Mouse (Mus musculus): ENCODE measurements at regions not wholly inside any gene's neighbourhood (a gene's known extent, or its start where the extent isn't known, plus 50 kb on each side); places are given as distances from the start of the nearest gene placed in this dataset.

DNA sequence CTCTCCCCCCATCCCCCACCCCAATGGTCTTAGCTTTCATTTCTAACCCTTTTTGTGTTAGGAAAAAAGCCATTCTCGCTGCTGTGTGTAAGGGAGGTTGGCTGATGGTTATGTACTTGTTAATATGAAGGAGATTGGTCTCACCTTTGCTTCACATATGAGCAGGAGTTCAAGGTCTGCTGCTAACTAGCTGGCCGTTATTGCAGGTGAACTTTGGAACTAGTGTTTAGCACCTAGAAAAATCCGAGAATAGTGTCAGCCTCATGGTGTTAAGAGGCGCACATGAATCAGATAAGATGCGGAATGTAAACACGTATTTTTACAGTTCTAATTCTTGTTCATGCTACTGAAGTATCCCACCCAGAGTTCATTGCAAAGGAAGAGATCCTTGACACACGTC is 103.2 kb downstream of the Dyrk2 start:
- TF ChIP-seq CTCF (conservative IDR thresholded peaks at IDR 0.05 in 1 of 2, IDR thresholded peaks at IDR 0.05 in 1 of 2; ENCODE audit: low read depth in 2 of 2, low read length in 2 of 2) (no peak), EP300 (IDR thresholded peaks at IDR 0.05; ENCODE audit: low read length) (no peak), USF1 (IDR thresholded peaks at IDR 0.05; ENCODE audit: low read depth, low read length) (no peak), MYC (IDR thresholded peaks at IDR 0.05; ENCODE audit: low read depth, low read length) (no peak), POLR2A (IDR thresholded peaks at IDR 0.05; ENCODE audit: low read depth, low read length) (no peak), RCOR1 (conservative IDR thresholded peaks at IDR 0.05; ENCODE audit: low read depth, low read length) (no peak), HCFC1 (IDR thresholded peaks at IDR 0.05; ENCODE audit: low read depth, low read length) (no peak), MAZ (IDR thresholded peaks at IDR 0.05; ENCODE audit: low read depth, low read length) (no peak), SIN3A (IDR thresholded peaks at IDR 0.05; ENCODE audit: low read length) (no peak), KAT2A (IDR thresholded peaks at IDR 0.05; ENCODE audit: insufficient replicate concordance, low read length) (no peak), TCF12 (IDR thresholded peaks at IDR 0.05; ENCODE audit: low read depth, low read length) (no peak), MAX (IDR thresholded peaks at IDR 0.05; ENCODE audit: low read length) (no peak)
